Mouse (Mus musculus): ENCODE measurements around the gene Pick1. TPM values are rescaled to one million over a fixed set of nuclear protein-coding genes. Genes with fewer than 3 reads are reported as not detected.

The Pick1 gene
- polyA plus RNA-seq, 1 experiment = 15.2 TPM

DNA sequence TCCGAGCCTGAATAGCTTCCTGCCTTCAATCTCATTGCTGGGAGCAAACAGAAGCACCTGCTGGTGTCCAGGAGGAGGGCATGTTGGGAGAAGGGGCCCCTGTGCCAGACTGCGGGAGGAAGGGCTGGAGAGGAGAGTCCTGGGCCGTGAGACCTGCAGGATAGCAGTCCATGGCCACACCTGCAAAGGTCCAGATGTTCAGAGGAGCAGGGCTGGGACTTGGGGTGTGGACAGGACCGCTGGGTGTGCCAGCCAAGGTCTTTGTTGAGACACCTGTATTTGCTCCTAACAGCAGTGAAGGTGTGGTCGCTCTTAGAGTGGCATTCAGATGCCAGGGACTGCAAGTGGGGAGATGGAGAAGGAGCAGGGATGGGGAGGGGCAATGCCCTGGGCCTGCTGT is 53.5 kb downstream of the Pick1 start:
- H3K4me3 ChIP-seq (ENCODE audit: insufficient read depth, low read length) = no peak overlapping the region
- TF ChIP-seq POLR2A (IDR thresholded peaks at IDR 0.05; ENCODE audit: low read depth, low read length) (no peak), CTCF (IDR thresholded peaks at IDR 0.05; ENCODE audit: borderline replicate concordance, insufficient read depth, low read length) (no peak)
- no peak overlapping the region for H3K27ac ChIP-seq (ENCODE audit: insufficient read depth, low read length)
- no peaks in the 10 kb centered on the region for H3K4me1 ChIP-seq (ENCODE audit: control insufficient read depth, insufficient read depth, low read length)

DNA sequence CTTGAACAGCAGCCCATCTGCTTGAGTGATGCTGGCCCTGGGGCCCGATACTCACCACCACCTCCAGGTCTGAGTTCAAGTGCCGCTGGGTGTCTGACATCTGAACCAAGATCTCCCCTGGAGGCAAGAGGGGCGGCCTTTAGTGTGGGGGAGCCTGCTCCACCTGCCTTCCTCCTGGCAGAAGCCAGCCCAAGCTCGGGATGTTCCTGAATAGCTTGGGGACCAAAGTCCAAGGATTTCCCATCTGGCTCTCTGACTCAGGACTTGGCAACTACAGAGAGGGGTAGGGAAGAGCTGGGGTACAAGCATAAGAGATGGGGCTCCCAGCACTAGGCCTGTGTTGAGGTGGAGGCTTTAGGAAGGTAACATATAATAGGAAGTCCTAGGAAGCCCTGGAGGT is 54.4 kb downstream of the Pick1 start:
- Histone ChIP-seq H3K4me1 (ENCODE audit: control insufficient read depth, insufficient read depth, low read length) (no peaks in the 10 kb centered on the region), H3K27ac (ENCODE audit: insufficient read depth, low read length) (no peak overlapping the region), H3K4me3 (ENCODE audit: insufficient read depth, low read length) (no peak overlapping the region)
- TF ChIP-seq CTCF (IDR thresholded peaks at IDR 0.05; ENCODE audit: borderline replicate concordance, insufficient read depth, low read length) (no peak), POLR2A (IDR thresholded peaks at IDR 0.05; ENCODE audit: low read depth, low read length) (no peak)

DNA sequence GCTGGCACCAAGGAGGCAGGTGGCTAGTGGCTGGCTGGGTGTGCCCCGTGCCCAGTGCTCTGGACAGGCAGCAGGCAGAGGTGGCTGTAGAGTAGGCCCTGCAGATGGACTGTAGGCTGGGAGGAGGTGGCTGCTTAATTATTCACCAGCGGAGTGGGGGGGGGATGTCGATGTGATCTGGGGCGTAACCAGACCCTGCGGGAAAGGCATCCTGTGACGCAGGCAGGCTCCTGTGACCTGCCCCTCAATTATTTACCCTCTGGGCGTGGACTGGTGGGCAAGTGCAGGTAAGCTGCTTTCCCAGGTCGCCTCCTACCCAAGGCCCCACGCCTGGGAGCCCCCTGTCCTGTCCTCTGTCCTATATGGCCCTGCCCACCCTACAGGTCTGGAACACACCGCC is 56.4 kb downstream of the Pick1 start, which contains the start of gene Baiap2l2:
Baiap2l2 (minus strand) TSS at position 139 of the 400 bp plus-strand sequence.
- no peak for TF ChIP-seq POLR2A (IDR thresholded peaks at IDR 0.05; ENCODE audit: low read depth, low read length)
- no peak for TF ChIP-seq CTCF (IDR thresholded peaks at IDR 0.05; ENCODE audit: borderline replicate concordance, insufficient read depth, low read length)
- no peaks in the 10 kb centered on the region for H3K4me1 ChIP-seq (ENCODE audit: control insufficient read depth, insufficient read depth, low read length)
- H3K27ac ChIP-seq (ENCODE audit: insufficient read depth, low read length) = no peak within 1 kb of the TSS
- no peak within 1 kb of the TSS for H3K4me3 ChIP-seq (ENCODE audit: insufficient read depth, low read length)

DNA sequence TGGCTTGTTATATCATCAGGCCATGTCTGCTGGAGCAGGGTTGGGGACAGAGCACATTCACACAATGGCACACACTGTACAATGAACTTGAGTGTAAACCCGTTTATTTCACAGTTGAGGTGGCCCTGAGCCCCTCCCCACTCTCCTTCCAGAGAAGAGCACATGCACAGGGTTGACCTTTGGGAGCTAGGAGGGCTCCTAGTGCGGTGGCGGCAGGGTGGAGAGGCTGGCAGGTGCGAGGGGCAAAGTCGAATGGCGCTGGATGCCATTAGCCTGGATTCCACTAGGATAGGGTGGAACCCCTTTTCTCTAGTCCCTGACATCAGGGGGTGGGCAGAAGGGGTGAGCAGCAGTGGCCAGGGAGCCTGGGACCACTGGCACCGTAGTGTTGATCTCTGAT is 57.2 kb downstream of the Pick1 start:
- H3K4me3 ChIP-seq (ENCODE audit: insufficient read depth, low read length) = no peak overlapping the region
- no peak for TF ChIP-seq POLR2A (IDR thresholded peaks at IDR 0.05; ENCODE audit: low read depth, low read length)
- no peak for TF ChIP-seq CTCF (IDR thresholded peaks at IDR 0.05; ENCODE audit: borderline replicate concordance, insufficient read depth, low read length)
- H3K4me1 ChIP-seq (ENCODE audit: control insufficient read depth, insufficient read depth, low read length) = no peaks in the 10 kb centered on the region
- no peak overlapping the region for H3K27ac ChIP-seq (ENCODE audit: insufficient read depth, low read length)

- H3K4me3 ChIP-seq (ENCODE audit: insufficient read depth, low read length) = no peak overlapping the region
- no peak overlapping the region for H3K27ac ChIP-seq (ENCODE audit: insufficient read depth, low read length)
- H3K4me1 ChIP-seq (ENCODE audit: control insufficient read depth, insufficient read depth, low read length) = no peaks in the 10 kb centered on the region
- no peak for TF ChIP-seq CTCF (IDR thresholded peaks at IDR 0.05; ENCODE audit: borderline replicate concordance, insufficient read depth, low read length)
- no peak for TF ChIP-seq POLR2A (IDR thresholded peaks at IDR 0.05; ENCODE audit: low read depth, low read length)
Observed at GRCm38 (mm10) chr15:79287091-79287490, 58.1 kb downstream of the Pick1 start.

DNA sequence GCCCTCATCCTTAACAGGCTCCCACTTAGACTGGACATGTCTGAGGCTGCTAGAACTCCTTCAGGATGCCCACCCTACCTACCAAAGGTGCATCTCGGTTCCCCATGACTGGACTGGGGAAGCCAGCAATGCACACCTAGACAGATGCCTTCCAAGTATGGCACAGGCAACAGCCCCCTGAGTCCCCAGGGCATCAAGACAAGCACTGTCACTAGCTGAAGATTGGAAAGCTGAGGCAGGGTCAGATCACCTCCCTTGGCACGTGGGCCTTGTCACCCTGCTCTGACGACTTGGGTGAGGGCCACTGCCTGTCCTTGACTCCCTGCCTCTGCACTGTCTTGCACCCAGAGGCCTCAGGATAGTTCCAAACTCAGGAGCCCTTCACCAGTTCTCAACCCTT is 59.4 kb downstream of the Pick1 start:
- H3K4me1 ChIP-seq (ENCODE audit: control insufficient read depth, insufficient read depth, low read length) = no peaks in the 10 kb centered on the region
- no peak overlapping the region for H3K27ac ChIP-seq (ENCODE audit: insufficient read depth, low read length)
- H3K4me3 ChIP-seq (ENCODE audit: insufficient read depth, low read length) = no peak overlapping the region
- TF ChIP-seq CTCF (IDR thresholded peaks at IDR 0.05; ENCODE audit: borderline replicate concordance, insufficient read depth, low read length) (no peak), POLR2A (IDR thresholded peaks at IDR 0.05; ENCODE audit: low read depth, low read length) (no peak)

- no peak overlapping the region for H3K27ac ChIP-seq (ENCODE audit: insufficient read depth, low read length)
- TF ChIP-seq POLR2A (IDR thresholded peaks at IDR 0.05; ENCODE audit: low read depth, low read length) (no peak), CTCF (IDR thresholded peaks at IDR 0.05; ENCODE audit: borderline replicate concordance, insufficient read depth, low read length) (no peak)
Observed at GRCm38 (mm10) chr15:79289441-79289840, 60.5 kb downstream of the Pick1 start.

DNA sequence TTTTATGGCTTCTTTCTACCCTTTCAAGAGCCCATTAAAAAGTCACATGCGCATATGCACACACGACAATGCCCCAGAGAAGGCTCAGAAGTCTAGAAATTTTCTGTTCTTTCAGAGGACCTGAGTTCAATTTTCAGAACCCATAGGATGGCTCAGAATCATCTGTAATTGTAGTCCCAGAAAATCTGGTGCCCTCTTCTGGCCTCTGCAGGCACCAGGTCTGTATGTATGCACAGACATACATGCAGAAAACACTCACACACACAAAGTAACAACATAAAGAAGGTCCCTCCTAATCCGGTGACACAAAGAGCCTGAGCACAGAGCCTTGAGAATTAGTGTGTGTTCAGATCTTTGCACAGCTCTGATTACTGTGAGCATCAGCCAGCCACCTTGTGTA is 61.4 kb downstream of the Pick1 start:
- no peak for TF ChIP-seq CTCF (IDR thresholded peaks at IDR 0.05; ENCODE audit: borderline replicate concordance, insufficient read depth, low read length)
- no peak for TF ChIP-seq POLR2A (IDR thresholded peaks at IDR 0.05; ENCODE audit: low read depth, low read length)
- Histone ChIP-seq H3K4me1 (ENCODE audit: control insufficient read depth, insufficient read depth, low read length) (no peaks in the 10 kb centered on the region), H3K27ac (ENCODE audit: insufficient read depth, low read length) (no peak overlapping the region), H3K4me3 (ENCODE audit: insufficient read depth, low read length) (no peak overlapping the region)

More at GRCm38 (mm10) chr15:79289441-79289840, 60.5 kb downstream of the Pick1 start:
- Histone ChIP-seq H3K4me3 (ENCODE audit: insufficient read depth, low read length) (no peak overlapping the region), H3K4me1 (ENCODE audit: control insufficient read depth, insufficient read depth, low read length) (no peaks in the 10 kb centered on the region)

- no peak overlapping the region for H3K27ac ChIP-seq (ENCODE audit: insufficient read depth, low read length)
- no peak overlapping the region for H3K4me3 ChIP-seq (ENCODE audit: insufficient read depth, low read length)
- TF ChIP-seq POLR2A (IDR thresholded peaks at IDR 0.05; ENCODE audit: low read depth, low read length) (no peak), CTCF (IDR thresholded peaks at IDR 0.05; ENCODE audit: borderline replicate concordance, insufficient read depth, low read length) (no peak)
- no peaks in the 10 kb centered on the region for H3K4me1 ChIP-seq (ENCODE audit: control insufficient read depth, insufficient read depth, low read length)
Observed at GRCm38 (mm10) chr15:79292779-79293178, 63.8 kb downstream of the Pick1 start.

DNA sequence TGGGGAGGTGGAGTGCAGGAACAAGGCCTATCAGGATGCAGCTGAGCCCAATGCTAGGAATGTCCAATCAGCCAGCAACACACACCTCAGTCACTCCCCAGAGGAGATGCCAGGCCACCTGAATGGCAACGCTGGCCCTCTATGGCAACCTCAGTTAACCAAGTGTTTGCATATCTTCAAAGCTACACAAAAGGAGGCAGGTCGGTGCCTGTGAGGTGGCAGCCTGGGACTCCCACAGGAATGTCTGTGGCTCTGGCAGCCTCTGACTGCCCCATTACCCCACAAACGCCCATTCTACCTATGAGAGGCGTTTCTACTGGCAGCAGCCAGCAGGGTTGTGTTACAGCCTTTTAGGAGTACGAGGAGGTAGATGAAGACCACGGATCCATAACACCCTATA is 69.6 kb downstream of the Pick1 start:
- H3K4me1 ChIP-seq (ENCODE audit: control insufficient read depth, insufficient read depth, low read length) = peaks cover 9% of the 10 kb centered on the region
- H3K4me3 ChIP-seq (ENCODE audit: insufficient read depth, low read length) = no peak overlapping the region
- no peak for TF ChIP-seq POLR2A (IDR thresholded peaks at IDR 0.05; ENCODE audit: low read depth, low read length)
- no peak for TF ChIP-seq CTCF (IDR thresholded peaks at IDR 0.05; ENCODE audit: borderline replicate concordance, insufficient read depth, low read length)
- H3K27ac ChIP-seq (ENCODE audit: insufficient read depth, low read length) = no peak overlapping the region

Other genes starting within 250 kb of the Pick1 start
- 107 and 206 TPM in 2 replicates for gene H1f0, start 200.7 kb upstream of the Pick1 start, polyA plus RNA-seq (2011; ENCODE audit: insufficient read length, low read depth, missing spikeins)
- gene Galr3, start 187.3 kb upstream of the Pick1 start, polyA plus RNA-seq (2011; ENCODE audit: insufficient read length, low read depth, missing spikeins) = not detected in 2 replicates
- 10.4 and 13.8 TPM in 2 replicates for gene Ankrd54, start 166.3 kb upstream of the Pick1 start, polyA plus RNA-seq (2011; ENCODE audit: insufficient read length, low read depth, missing spikeins)
- 247 and 268 TPM in 2 replicates for gene Eif3l, start 154.0 kb upstream of the Pick1 start, polyA plus RNA-seq (2011; ENCODE audit: insufficient read length, low read depth, missing spikeins)
- 17.0 and 27.4 TPM in 2 replicates for gene Micall1, start 120.3 kb upstream of the Pick1 start, polyA plus RNA-seq (2011; ENCODE audit: insufficient read length, low read depth, missing spikeins)
- 82.7 and 96.6 TPM in 2 replicates for gene Polr2f, start 88.2 kb upstream of the Pick1 start, polyA plus RNA-seq (2011; ENCODE audit: insufficient read length, low read depth, missing spikeins)
- 1.7 and 2.2 TPM in 2 replicates for gene 1700088E04Rik, start 87.9 kb upstream of the Pick1 start, polyA plus RNA-seq (2011; ENCODE audit: insufficient read length, low read depth, missing spikeins)
- 1.0 TPM in 1 of 2 replicates, not detected in the other for gene Sox10, start 63.9 kb upstream of the Pick1 start, polyA plus RNA-seq (2011; ENCODE audit: insufficient read length, low read depth, missing spikeins)
- gene Gm49486, start 218 bp downstream of the Pick1 start, polyA plus RNA-seq (2011; ENCODE audit: insufficient read length, low read depth, missing spikeins) = 0.72 and 0.77 TPM in 2 replicates
- gene Slc16a8, start 25.6 kb downstream of the Pick1 start, polyA plus RNA-seq (2011; ENCODE audit: insufficient read length, low read depth, missing spikeins) = not detected in 2 replicates
- 0.23 TPM in 1 of 2 replicates, not detected in the other for gene Baiap2l2, start 56.4 kb downstream of the Pick1 start, polyA plus RNA-seq (2011; ENCODE audit: insufficient read length, low read depth, missing spikeins)
- gene Pla2g6, start 99.2 kb downstream of the Pick1 start, polyA plus RNA-seq (2011; ENCODE audit: insufficient read length, low read depth, missing spikeins) = 7.4 and 11.3 TPM in 2 replicates
- 11.7 and 13.8 TPM in 2 replicates for gene Maff, start 117.4 kb downstream of the Pick1 start, polyA plus RNA-seq (2011; ENCODE audit: insufficient read length, low read depth, missing spikeins)
- 82.2 and 98.9 TPM in 2 replicates for gene Tmem184b, start 174.4 kb downstream of the Pick1 start, polyA plus RNA-seq (2011; ENCODE audit: insufficient read length, low read depth, missing spikeins)
- gene Csnk1e, start 226.4 kb downstream of the Pick1 start, polyA plus RNA-seq (2011; ENCODE audit: insufficient read length, low read depth, missing spikeins) = 62.7 and 78.9 TPM in 2 replicates

Data from embryonic fibroblast, embryonic 13.5 days (primary cell).